Mouse (Mus musculus) kidney, postnatal 4 days (tissue): Measurements from ENCODE around the gene Zfp58.
"Not testable (repeated sequence)": the region's sequence is repeated elsewhere in the genome, so short reads cannot be mapped to it uniquely, and the experiment has no call there.

ENCODE experiments used
- DNase-seq, 2 experiments: peaks; one replicate each; pipeline ENCODE4 v3.0.0; 2021; ENCODE audit warnings: mixed read lengths in 2 of 2

The Zfp58 gene

GRCm38 (mm10) chr13:67500084-67500719 lies at the start of gene Zfp58:
Gene Zfp58 (minus strand): TSS chr13:67500555.
- peak; percentile 82 to 86 for DNase-seq

- DNase-seq = no peak
Observed at GRCm38 (mm10) chr13:67545941-67546340, 45.6 kb upstream of the Zfp58 start.

- DNase-seq = no peak
Observed at GRCm38 (mm10) chr13:67527049-67527730, 26.8 kb upstream of the Zfp58 start.

- DNase-seq = peak; percentile 93 to 95
Observed at GRCm38 (mm10) chr13:67525753-67526410, 25.5 kb upstream of the Zfp58 start, which contains the start of the genes Gm26965 and Zfp87. Gene Gm26965 (minus strand): TSS chr13:67526151. Gene Zfp87 (minus strand): TSS chr13:67526177.

- DNase-seq = no peak
Observed at GRCm38 (mm10) chr13:67500908-67501307, 553 bp upstream of the Zfp58 start.

GRCm38 (mm10) chr13:67495631-67496030 lies 4.7 kb downstream of the Zfp58 start:
- no peak for DNase-seq

GRCm38 (mm10) chr13:67484424-67484811 lies 15.9 kb downstream of the Zfp58 start:
- DNase-seq = no peak

- peak; percentile 88 to 89 for DNase-seq
Observed at GRCm38 (mm10) chr13:67483625-67484423, 16.5 kb downstream of the Zfp58 start, which contains the start of gene Zfp874b. Gene Zfp874b (minus strand): TSS chr13:67484258.

- no peak for DNase-seq
Observed at GRCm38 (mm10) chr13:67481528-67481927, 18.8 kb downstream of the Zfp58 start.

- DNase-seq = no peak
Observed at GRCm38 (mm10) chr13:67469274-67469673, 31.1 kb downstream of the Zfp58 start.

GRCm38 (mm10) chr13:67463506-67464185 lies 36.7 kb downstream of the Zfp58 start:
- DNase-seq = not testable (repeated sequence)

- DNase-seq = peak; percentile 2 to 29
Observed at GRCm38 (mm10) chr13:67452021-67452309, 48.4 kb downstream of the Zfp58 start.

- DNase-seq = peak; percentile 91 to 92
Observed at GRCm38 (mm10) chr13:67451172-67452020, 49.0 kb downstream of the Zfp58 start, which contains the start of gene Zfp874a. Gene Zfp874a (minus strand): TSS chr13:67451624.
